Mouse (Mus musculus): ENCODE data around the gene Ppp1r10. TPM values are rescaled to one million over a fixed set of nuclear protein-coding genes. Genes with fewer than 3 reads are reported as not detected.

Ppp1r10 gene
- total RNA-seq, 2 experiments from 2014 or later: 43.3 to 45.1 TPM

- intact Hi-C loops (cut with DNase I): no loop called here
- peak; percentile 95 to 96 for DNase-seq
Observed at GRCm38 (mm10) chr17:35979401-35980362, 63.4 kb downstream of the Ppp1r10 start, which contains the start of the genes Gnl1 and Prr3. TSS of gene Gnl1 (plus strand) at chr17:35979851. TSS of gene Prr3 (minus strand) at chr17:35980236.

- intact Hi-C loops (cut with DNase I): no loop called here
- peak; percentile 67 to 69 for DNase-seq
Observed at GRCm38 (mm10) chr17:35980363-35980754, 64.1 kb downstream of the Ppp1r10 start.

- DNase-seq: no peak
- intact Hi-C loops (cut with DNase I): no loop called here
Observed at GRCm38 (mm10) chr17:35981776-35982175, 65.5 kb downstream of the Ppp1r10 start.

Small RNA genes within 50 kb of the gene (microRNA-seq; reads per million reads assigned to microRNA genes)
- gene Gm28033 (0.71 to 1.7 reads per million in 2 experiments), gene Mir1894 (0 to 0.70 reads per million in 2 experiments), gene Mir877 (33.6 to 71.3 reads per million in 2 experiments)

Other genes starting within 250 kb of the Ppp1r10 start
- gene Vars2, start 248.8 kb upstream of the Ppp1r10 start, total RNA-seq (2021): 10 to 100 TPM; 25.2 to 34.0 TPM
- 10 to 100 TPM; 15.5 to 18.7 TPM for gene Gtf2h4, start 242.7 kb upstream of the Ppp1r10 start, total RNA-seq (2021)
- gene Ddr1, start 211.8 kb upstream of the Ppp1r10 start, total RNA-seq (2021): 10 to 100 TPM; 56.8 to 66.6 TPM
- 10 to 100 TPM; 18.7 to 25.9 TPM for gene Ier3, start 94.8 kb upstream of the Ppp1r10 start, total RNA-seq (2021)
- 100 to 1,000 TPM; 114 to 124 TPM for gene Flot1, start 93.2 kb upstream of the Ppp1r10 start, total RNA-seq (2021)
- 100 to 1,000 TPM; 358 to 363 TPM for gene Tubb5, start 78.1 kb upstream of the Ppp1r10 start, total RNA-seq (2021)
- 10 to 100 TPM; 20.4 to 22.1 TPM for gene Mdc1, start 74.9 kb upstream of the Ppp1r10 start, total RNA-seq (2021)
- gene Nrm, start 55.1 kb upstream of the Ppp1r10 start, total RNA-seq (2021): 10 to 100 TPM; 12.6 to 13.5 TPM
- gene Ppp1r18, start 50.8 kb upstream of the Ppp1r10 start, total RNA-seq (2021): 10 to 100 TPM; 27.9 to 29.6 TPM
- gene Dhx16, start 36.6 kb upstream of the Ppp1r10 start, total RNA-seq (2021): 10 to 100 TPM; 24.7 to 29.2 TPM
- gene 2310061I04Rik, start 19.0 kb upstream of the Ppp1r10 start, total RNA-seq (2021): 10 to 100 TPM; 64.8 to 69.8 TPM
- 10 to 100 TPM; 12.1 to 16.3 TPM for gene Atat1, start 6.4 kb upstream of the Ppp1r10 start, total RNA-seq (2021)
- 10 to 100 TPM; 52.8 to 56.2 TPM for gene Mrps18b, start within 50 bp of the Ppp1r10 start, total RNA-seq (2021)
- 10 to 100 TPM; 64.0 to 67.4 TPM for gene Abcf1, start 53.3 kb downstream of the Ppp1r10 start, total RNA-seq (2021)
- gene Gnl1, start 63.4 kb downstream of the Ppp1r10 start, total RNA-seq (2021): 10 to 100 TPM; 32.8 to 33.1 TPM
- 10 to 100 TPM in 1 of 2 experiments, 1 to 10 TPM in 1; 7.9 to 11.0 TPM for gene Prr3, start 63.8 kb downstream of the Ppp1r10 start, total RNA-seq (2021)
- 1 to 10 TPM; 2.2 to 3.3 TPM for gene H2-T24, start 104.1 kb downstream of the Ppp1r10 start, total RNA-seq (2021)
- gene H2-T23, start 116.4 kb downstream of the Ppp1r10 start, total RNA-seq (2021): 10 to 100 TPM; 16.6 TPM
- 10 to 100 TPM; 11.0 to 11.8 TPM for gene H2-T22, start 126.3 kb downstream of the Ppp1r10 start, total RNA-seq (2021)
- under 1 TPM in 1 of 2 experiments, not detected in 1; 0.15 TPM for gene Gm6034, start 126.5 kb downstream of the Ppp1r10 start, total RNA-seq (2021)
- gene Gm11127, start 141.9 kb downstream of the Ppp1r10 start, total RNA-seq (2021): 1 to 10 TPM; 2.1 to 2.4 TPM
- under 1 TPM in 1 of 2 experiments, not detected in 1; 0.26 TPM for gene Gm19684, start 205.2 kb downstream of the Ppp1r10 start, total RNA-seq (2021)
- gene Gm7030, start 213.0 kb downstream of the Ppp1r10 start, total RNA-seq (2021): not detected